ENCODE assay signal across 11 mouse cellular contexts in the genomic region with DNA sequence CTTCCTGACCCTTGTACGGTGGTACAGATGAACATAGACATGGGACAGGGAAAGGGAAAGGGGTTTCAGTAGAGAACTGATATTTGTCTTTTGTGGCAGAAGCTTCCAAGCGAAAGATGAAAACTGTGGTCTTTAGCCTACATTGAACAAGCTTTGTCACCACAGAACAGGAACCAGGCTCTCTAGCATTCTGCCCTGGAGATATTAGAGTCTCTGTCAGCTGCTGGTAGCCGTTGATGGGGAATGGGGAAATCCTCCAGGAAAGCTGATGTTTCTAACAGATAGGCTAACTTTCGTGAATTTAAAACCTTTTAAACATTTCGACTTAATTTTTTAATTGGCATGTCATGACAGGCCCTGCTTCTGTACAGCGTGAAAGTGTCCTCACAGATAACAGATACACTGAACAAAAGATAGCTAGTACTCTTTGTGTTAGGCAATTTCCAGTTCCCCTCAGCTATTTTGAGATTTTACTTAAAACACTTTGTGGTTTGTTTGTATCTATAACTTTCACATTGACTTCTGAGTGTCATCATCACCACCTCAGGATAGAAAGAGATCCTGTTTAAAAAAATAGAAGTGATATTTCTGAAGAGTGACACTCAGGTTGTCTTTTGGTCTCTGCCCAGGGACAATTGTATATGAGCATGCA. TPM values are rescaled to one million over a fixed set of nuclear protein-coding genes. Genes with fewer than 3 reads are reported as not detected.
DNase-seq lines count a peak whose midpoint lies in the region; ATAC-seq and TF ChIP-seq lines count a peak whose summit lies in the region.
"Had no signal": no experiment of that assay in that cellular context is flagged by ENCODE, and none has a peak within 500 bp of the region (broad histone marks: within the 10 kb centered on the region; RNA-seq: fewer than 3 reads in every experiment).

No protein-coding gene starts in this region.

- WGBS in neural tube, embryonic 13.5 days, result 71% methylated on average over 6 of the region's 6 CpGs
- WGBS in macrophage (ENCODE audit: missing documents), result 4% methylated on average over 6 of the region's 6 CpGs
- 59% methylated on average over 6 of the region's 6 CpGs for WGBS in stomach, postnatal 0 days
- 70% methylated on average over 6 of the region's 6 CpGs for WGBS in forebrain, embryonic 16.5 days

- no peaks in the 10 kb centered on the region for H3K36me3 ChIP-seq in neural tube, embryonic 13.5 days
- no peaks in the 10 kb centered on the region for H3K36me3 ChIP-seq in macrophage (ENCODE audit: inconsistent target)
- no peaks in the 10 kb centered on the region for H3K36me3 ChIP-seq in stomach, postnatal 0 days (ENCODE audit: control insufficient read depth, insufficient read depth, low read length)
- H3K36me3 ChIP-seq in forebrain, embryonic 16.5 days (ENCODE audit: control insufficient read depth, insufficient read depth), result no peaks in the 10 kb centered on the region
- H3K36me3 ChIP-seq: heart, embryonic 15.5 days; kidney, embryonic 15.5 days had no signal

- no peak for ATAC-seq in neural tube, embryonic 13.5 days (ENCODE audit: low read depth)
- no peak for ATAC-seq in stomach, postnatal 0 days (ENCODE audit: low FRiP score, low TSS enrichment)
- no peak for ATAC-seq in forebrain, embryonic 16.5 days

- no peak overlapping the region for H3K9ac ChIP-seq in neural tube, embryonic 13.5 days
- peak overlapping the region; percentile 75 for H3K9ac ChIP-seq in stomach, postnatal 0 days (ENCODE audit: low read length)
- no peak overlapping the region for H3K9ac ChIP-seq in forebrain, embryonic 16.5 days (replicated peaks; ENCODE audit: low read depth, low read length)

- peak overlapping the region; percentile 88 for H3K4me2 ChIP-seq in neural tube, embryonic 13.5 days
- H3K4me2 ChIP-seq in stomach, postnatal 0 days (replicated peaks; ENCODE audit: low read depth), result peak overlapping the region; percentile 72
- H3K4me2 ChIP-seq in forebrain, embryonic 16.5 days (ENCODE audit: low read length), result no peak overlapping the region

- no peak for TF ChIP-seq CTCF in gastrocnemius, adult 2 months (IDR thresholded peaks at IDR 0.05)
- TF ChIP-seq CTCF in stomach, postnatal 0 days (IDR thresholded peaks at IDR 0.05; ENCODE audit: low read depth), result no peak

- H3K4me3 ChIP-seq in gastrocnemius, adult 2 months, result peak overlapping the region; percentile 73
- peak overlapping the region; percentile 57; the same call in 1 of the 2 replicates for H3K4me3 ChIP-seq in neural tube, embryonic 13.5 days
- peak overlapping the region; percentile 23; the same call in 1 of the 2 replicates for H3K4me3 ChIP-seq in macrophage (ENCODE audit: inconsistent target)
- H3K4me3 ChIP-seq in stomach, postnatal 0 days (ENCODE audit: low read depth, low read length), result peak overlapping the region; percentile 54
- no peak overlapping the region for H3K4me3 ChIP-seq in forebrain, embryonic 16.5 days (replicated peaks; ENCODE audit: low read length)

- intact Hi-C loops in gastrocnemius, adult 2 months (cut with DNase I), result no loop called here
- intact Hi-C loops in gastrocnemius, postnatal 14 days (cut with DNase I; ENCODE audit: low total_unique reads), result no loop called here

- no peaks in the 10 kb centered on the region for H3K9me3 ChIP-seq in neural tube, embryonic 13.5 days
- H3K9me3 ChIP-seq in stomach, postnatal 0 days (ENCODE audit: control insufficient read depth, low read length), result no peaks in the 10 kb centered on the region
- no peaks in the 10 kb centered on the region for H3K9me3 ChIP-seq in forebrain, embryonic 16.5 days (ENCODE audit: control insufficient read depth, low read length)
- H3K9me3 ChIP-seq: heart, embryonic 15.5 days; kidney, embryonic 15.5 days had no signal

- H3K79me2 ChIP-seq in macrophage (ENCODE audit: inconsistent target), result no peaks in the 10 kb centered on the region

- H3K4me1 ChIP-seq in neural tube, embryonic 13.5 days (replicated peaks), result peaks cover 13% of the 10 kb centered on the region; the same call in 1 of the 2 replicates
- H3K4me1 ChIP-seq in stomach, postnatal 0 days (replicated peaks; ENCODE audit: control insufficient read depth, insufficient read depth), result peaks cover 3% of the 10 kb centered on the region; the same call in 1 of the 2 replicates
- H3K4me1 ChIP-seq in forebrain, embryonic 16.5 days (replicated peaks; ENCODE audit: control insufficient read depth, insufficient read depth, low read length), result peaks cover 10% of the 10 kb centered on the region

- no peak for DNase-seq in gastrocnemius, adult 2 months
- no peak for DNase-seq in gastrocnemius, postnatal 14 days
- DNase-seq in neural tube, embryonic 10.5 days (ENCODE audit: extremely low spot score, low spot score), result no peak
- DNase-seq in stomach, postnatal 0 days (ENCODE audit: low spot score), result no peak
- no peak for DNase-seq in cerebellum, postnatal 4 days (ENCODE audit: low spot score in 2 of 2)
- DNase-seq: right cerebral cortex, adult 18-20 months had no signal

- peaks cover 48% of the 10 kb centered on the region for H3K27me3 ChIP-seq in neural tube, embryonic 13.5 days
- no peaks in the 10 kb centered on the region; the same call in 1 of the 2 replicates for H3K27me3 ChIP-seq in stomach, postnatal 0 days (ENCODE audit: control insufficient read depth, insufficient read depth, low read length)
- H3K27me3 ChIP-seq in forebrain, embryonic 16.5 days (replicated peaks; ENCODE audit: control insufficient read depth, insufficient read depth, low read length), result peaks cover 13% of the 10 kb centered on the region

- H3K27ac ChIP-seq in gastrocnemius, adult 2 months, result peak overlapping the region; percentile 79; the same call in 1 of the 2 replicates
- H3K27ac ChIP-seq in neural tube, embryonic 13.5 days (replicated peaks), result no peak overlapping the region
- H3K27ac ChIP-seq in macrophage, result 0 out of 2 replicates have a peak overlapping the region, but pooled peaks have one; percentile 1
- H3K27ac ChIP-seq in stomach, postnatal 0 days (replicated peaks), result peak overlapping the region; percentile 82
- H3K27ac ChIP-seq in forebrain, embryonic 16.5 days (ENCODE audit: low read length), result no peak overlapping the region
- H3K27ac ChIP-seq: kidney, embryonic 15.5 days had no signal

- no peak for TF ChIP-seq EP300 in stomach, postnatal 0 days (optimal IDR thresholded peaks at IDR 0.05)

RNA-seq across cellular contexts. Expression of gene Itgb3, which starts 1.4 kb away (rescaled TPM):
- 1 to 10 TPM in 1 of 2 experiments, under 1 TPM in 1; 0.54 to 1.3 TPM for total RNA-seq in gastrocnemius, adult 2 months (2021)
- total RNA-seq in gastrocnemius, postnatal 14 days (2021), result 1 to 10 TPM; 2.2 to 4.0 TPM
- 2.9 and 3.1 TPM in 2 replicates for polyA plus RNA-seq in neural tube, embryonic 13.5 days (2015; fragmentation: Nextera tagmentation; extraction: Ambion mirVana)
- total RNA-seq in macrophage (2018; cell fraction: chromatin; rRNA removed), result 10 to 100 TPM in 8 of 26 experiments, 1 to 10 TPM in 10, under 1 TPM in 8; 0.40 to 21.5 (median 1.8) TPM
- 10 to 100 TPM in 13 of 26 experiments, 1 to 10 TPM in 5, under 1 TPM in 8; 0.32 to 24.7 (median 7.0) TPM for total RNA-seq in macrophage (2018; cell fraction: cytosol; rRNA removed)
- total RNA-seq in macrophage (2018; cell fraction: nucleus; rRNA removed), result 10 to 100 TPM in 12 of 26 experiments, 1 to 10 TPM in 14; 1.4 to 31.6 (median 4.6) TPM
- 5.8 to 15.4 TPM (median 7.0 TPM) in 3 replicates for polyA plus RNA-seq in macrophage (2018)
- 4.7 and 5.1 TPM in 2 replicates for polyA plus RNA-seq in stomach, postnatal 0 days (2015; fragmentation: Nextera tagmentation; extraction: Ambion mirVana)
- 0.65 and 0.91 TPM in 2 replicates for polyA plus RNA-seq in forebrain, embryonic 16.5 days (2015; fragmentation: Nextera tagmentation; extraction: Ambion mirVana)

RNA-seq across cellular contexts. Expression of gene Myl4, which starts 58.7 kb away (rescaled TPM):
- 1 to 10 TPM; 2.9 to 8.1 TPM for total RNA-seq in gastrocnemius, adult 2 months (2021)
- total RNA-seq in gastrocnemius, postnatal 14 days (2021), result 10 to 100 TPM; 13.1 to 15.7 TPM
- polyA plus RNA-seq in neural tube, embryonic 13.5 days (2015; fragmentation: Nextera tagmentation; extraction: Ambion mirVana), result 8.5 and 20.8 TPM in 2 replicates
- total RNA-seq in macrophage (2018; cell fraction: chromatin; rRNA removed), result 10 to 100 TPM in 1 of 26 experiments, 1 to 10 TPM in 11, under 1 TPM in 4, not detected in 10; 0.55 to 10.6 (median 1.7) TPM
- under 1 TPM in 11 of 26 experiments, not detected in 15; 0.05 to 0.40 (median 0.19) TPM for total RNA-seq in macrophage (2018; cell fraction: cytosol; rRNA removed)
- total RNA-seq in macrophage (2018; cell fraction: nucleus; rRNA removed), result 10 to 100 TPM in 1 of 26 experiments, 1 to 10 TPM in 9, under 1 TPM in 8, not detected in 8; 0.36 to 10.7 (median 1.1) TPM
- not detected in 3 replicates for polyA plus RNA-seq in macrophage (2018)
- polyA plus RNA-seq in stomach, postnatal 0 days (2015; fragmentation: Nextera tagmentation; extraction: Ambion mirVana), result 6.8 and 9.5 TPM in 2 replicates
- 3.0 and 3.2 TPM in 2 replicates for polyA plus RNA-seq in forebrain, embryonic 16.5 days (2015; fragmentation: Nextera tagmentation; extraction: Ambion mirVana)

RNA-seq across cellular contexts. Expression of gene Cdc27, which starts 58.7 kb away (rescaled TPM):
- 10 to 100 TPM; 25.9 to 27.5 TPM for total RNA-seq in gastrocnemius, adult 2 months (2021)
- 10 to 100 TPM; 23.4 to 25.2 TPM for total RNA-seq in gastrocnemius, postnatal 14 days (2021)
- polyA plus RNA-seq in neural tube, embryonic 13.5 days (2015; fragmentation: Nextera tagmentation; extraction: Ambion mirVana), result 40.6 and 47.2 TPM in 2 replicates
- total RNA-seq in macrophage (2018; cell fraction: chromatin; rRNA removed), result 100 to 1,000 TPM in 2 of 26 experiments, 10 to 100 TPM in 24; 38.6 to 118 (median 58.2) TPM
- total RNA-seq in macrophage (2018; cell fraction: cytosol; rRNA removed), result 10 to 100 TPM; 27.4 to 46.9 (median 32.9) TPM
- total RNA-seq in macrophage (2018; cell fraction: nucleus; rRNA removed), result 10 to 100 TPM; 31.7 to 90.5 (median 53.9) TPM
- polyA plus RNA-seq in macrophage (2018), result 18.2 to 24.2 TPM (median 19.9 TPM) in 3 replicates
- 11.7 and 13.9 TPM in 2 replicates for polyA plus RNA-seq in stomach, postnatal 0 days (2015; fragmentation: Nextera tagmentation; extraction: Ambion mirVana)
- polyA plus RNA-seq in forebrain, embryonic 16.5 days (2015; fragmentation: Nextera tagmentation; extraction: Ambion mirVana), result 31.7 and 44.4 TPM in 2 replicates

Comparison
In these comparisons a context has a peak if more than half of its experiments do, and no peak if none do; other contexts are left out.
1. H3K27ac ChIP-seq: peak in gastrocnemius, adult 2 months (single experiment), macrophage (single experiment) and stomach, postnatal 0 days (single experiment); none in neural tube, embryonic 13.5 days (single experiment) and forebrain, embryonic 16.5 days (single experiment).